Mouse (Mus musculus): ENCODE data around the gene Zdhhc9.

Gene Zdhhc9

GRCm38 (mm10) chrX:48170368-48170767 is 38.3 kb downstream of the Zdhhc9 start:
- no peak for DNase-seq (ENCODE audit: low spot score in 2 of 2)

GRCm38 (mm10) chrX:48169892-48170291 is 38.8 kb downstream of the Zdhhc9 start:
- no peak for DNase-seq (ENCODE audit: low spot score in 2 of 2)

GRCm38 (mm10) chrX:48158229-48158919 is 50.3 kb downstream of the Zdhhc9 start:
- no peak for DNase-seq (ENCODE audit: low spot score in 2 of 2)

GRCm38 (mm10) chrX:48157396-48157795 is 51.3 kb downstream of the Zdhhc9 start:
- no peak for DNase-seq (ENCODE audit: low spot score in 2 of 2)

GRCm38 (mm10) chrX:48155489-48155888 is 53.2 kb downstream of the Zdhhc9 start:
- no peak for DNase-seq (ENCODE audit: low spot score in 2 of 2)

- no peak for DNase-seq (ENCODE audit: low spot score in 2 of 2)
Measured at GRCm38 (mm10) chrX:48153949-48154348, 54.7 kb downstream of the Zdhhc9 start.

- no peak for DNase-seq (ENCODE audit: low spot score in 2 of 2)
Measured at GRCm38 (mm10) chrX:48153414-48153813, 55.3 kb downstream of the Zdhhc9 start.

GRCm38 (mm10) chrX:48152106-48152505 is 56.6 kb downstream of the Zdhhc9 start:
- DNase-seq (ENCODE audit: low spot score in 2 of 2) = no peak

- DNase-seq (ENCODE audit: low spot score in 2 of 2) = no peak
Measured at GRCm38 (mm10) chrX:48147741-48148186, 60.9 kb downstream of the Zdhhc9 start.

- no peak for DNase-seq (ENCODE audit: low spot score in 2 of 2)
Measured at GRCm38 (mm10) chrX:48147226-48147625, 61.5 kb downstream of the Zdhhc9 start.

- DNase-seq (ENCODE audit: low spot score in 2 of 2) = no peak
Measured at GRCm38 (mm10) chrX:48146262-48146661, 62.4 kb downstream of the Zdhhc9 start, which contains the start of gene Sash3. Gene Sash3 (plus strand): TSS chrX:48146436.

GRCm38 (mm10) chrX:48143415-48144335 is 65.0 kb downstream of the Zdhhc9 start:
- no peak for DNase-seq (ENCODE audit: low spot score in 2 of 2)

- no peak for DNase-seq (ENCODE audit: low spot score in 2 of 2)
Measured at GRCm38 (mm10) chrX:48141481-48141880, 67.2 kb downstream of the Zdhhc9 start.

- DNase-seq (ENCODE audit: low spot score in 2 of 2) = no peak
Measured at GRCm38 (mm10) chrX:48140286-48140877, 68.3 kb downstream of the Zdhhc9 start.

GRCm38 (mm10) chrX:48139368-48140285 is 69.1 kb downstream of the Zdhhc9 start:
- DNase-seq (ENCODE audit: low spot score in 2 of 2) = no peak

GRCm38 (mm10) chrX:48138539-48139275 is 70.0 kb downstream of the Zdhhc9 start:
- DNase-seq (ENCODE audit: low spot score in 2 of 2) = no peak

GRCm38 (mm10) chrX:48138011-48138410 is 70.7 kb downstream of the Zdhhc9 start:
- DNase-seq (ENCODE audit: low spot score in 2 of 2) = no peak

GRCm38 (mm10) chrX:48136935-48137334 is 71.7 kb downstream of the Zdhhc9 start:
- DNase-seq (ENCODE audit: low spot score in 2 of 2) = no peak

- DNase-seq (ENCODE audit: low spot score in 2 of 2) = no peak
Measured at GRCm38 (mm10) chrX:48129167-48129566, 79.5 kb downstream of the Zdhhc9 start.

- DNase-seq (ENCODE audit: low spot score in 2 of 2) = no peak
Measured at GRCm38 (mm10) chrX:48127502-48128218, 81.0 kb downstream of the Zdhhc9 start.
